Mouse (Mus musculus) left cerebral cortex, adult 8-10 months (tissue): ENCODE data around the gene Gm13090. TPM values are rescaled to one million over a fixed set of nuclear protein-coding genes. Genes with fewer than 3 reads are reported as not detected.
A peak's percentile ranks its signal among the peaks of the same experiment; 100 is the strongest.

Experiments used
- DNase-seq, 2 experiments: peaks; one replicate each; pipeline ENCODE4 v3.0.0; 2022; ENCODE audit warnings: low spot score in 2 of 2
- total RNA-seq, 4 experiments: library from RNA; stranded (reverse); gene quantifications; 2 replicates each; pipeline ENCODE4 v1.2.4; 2022

Gene Gm13090
- total RNA-seq, 4 experiments from 2014 or later, result not detected

DNA sequence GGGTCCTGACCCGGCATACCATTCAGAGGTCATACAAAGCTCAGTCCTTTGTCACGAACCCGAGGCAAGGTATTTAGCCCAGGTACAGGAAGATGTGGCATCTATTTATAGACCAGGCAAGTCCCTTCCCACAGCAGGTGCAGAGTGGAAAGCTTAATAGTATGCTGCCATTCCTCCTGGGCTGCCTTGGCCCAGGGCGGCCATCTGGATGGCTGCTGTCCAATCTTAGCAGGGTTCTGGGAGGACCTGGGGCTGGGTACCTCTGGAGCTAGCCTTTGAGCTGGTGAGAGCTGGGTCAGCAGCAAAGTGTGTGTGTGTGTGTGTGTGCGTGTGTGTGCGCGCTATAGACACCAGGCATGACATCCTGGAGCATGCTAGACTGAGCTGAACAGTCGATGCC is 46.1 kb downstream of the Gm13090 start:
- no peak for DNase-seq

- no peak for DNase-seq
Measured at GRCm38 (mm10) chr4:151137701-151138100, 48.3 kb downstream of the Gm13090 start.

DNA sequence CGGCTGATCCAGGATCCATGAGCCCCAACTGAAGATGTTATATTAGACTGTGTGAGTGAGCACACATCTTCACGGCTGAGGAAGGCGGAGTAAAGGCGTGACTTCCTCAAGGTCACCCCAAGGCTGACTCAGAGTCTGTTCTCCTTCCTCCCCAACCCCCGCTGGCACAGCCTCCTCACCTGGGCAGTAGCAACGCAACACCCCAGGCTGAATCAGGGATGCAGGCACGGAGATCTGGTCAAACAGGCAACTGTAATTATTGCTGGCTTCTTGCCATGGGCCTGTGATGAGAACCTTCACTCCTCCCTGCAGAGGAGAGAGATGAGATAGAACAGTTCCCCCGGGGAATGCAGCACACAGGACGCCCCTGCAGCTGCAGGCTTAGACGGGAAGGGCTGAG is 48.8 kb downstream of the Gm13090 start:
- DNase-seq, result no peak

GRCm38 (mm10) chr4:151138586-151138985 is 49.2 kb downstream of the Gm13090 start:
- DNase-seq, result no peak

- DNase-seq, result peak; percentile 75 to 79
Measured at GRCm38 (mm10) chr4:151139053-151139840, 49.9 kb downstream of the Gm13090 start.

- peak; percentile 73 to 90 for DNase-seq
Measured at GRCm38 (mm10) chr4:151140368-151140982, 51.1 kb downstream of the Gm13090 start.

Other genes starting within 250 kb of the Gm13090 start
- 10 to 100 TPM; 25.4 to 28.1 (median 26.1) TPM for gene Errfi1, start 235.7 kb upstream of the Gm13090 start, total RNA-seq
- 100 to 1,000 TPM; 202 to 227 (median 214) TPM for gene Park7, start 175.1 kb upstream of the Gm13090 start, total RNA-seq
- gene Tnfrsf9, start 175.0 kb upstream of the Gm13090 start, total RNA-seq, result under 1 TPM; 0.37 to 0.55 (median 0.42) TPM
- gene Uts2, start 92.5 kb upstream of the Gm13090 start, total RNA-seq, result not detected
- 10 to 100 TPM; 32.3 to 36.5 (median 34.3) TPM for gene Per3, start 44.9 kb upstream of the Gm13090 start, total RNA-seq
- gene Vamp3, start 31.6 kb upstream of the Gm13090 start, total RNA-seq, result 10 to 100 TPM; 31.8 to 33.6 (median 32.6) TPM